15 mouse cellular contexts compared by ENCODE assay signal in the genomic region with DNA sequence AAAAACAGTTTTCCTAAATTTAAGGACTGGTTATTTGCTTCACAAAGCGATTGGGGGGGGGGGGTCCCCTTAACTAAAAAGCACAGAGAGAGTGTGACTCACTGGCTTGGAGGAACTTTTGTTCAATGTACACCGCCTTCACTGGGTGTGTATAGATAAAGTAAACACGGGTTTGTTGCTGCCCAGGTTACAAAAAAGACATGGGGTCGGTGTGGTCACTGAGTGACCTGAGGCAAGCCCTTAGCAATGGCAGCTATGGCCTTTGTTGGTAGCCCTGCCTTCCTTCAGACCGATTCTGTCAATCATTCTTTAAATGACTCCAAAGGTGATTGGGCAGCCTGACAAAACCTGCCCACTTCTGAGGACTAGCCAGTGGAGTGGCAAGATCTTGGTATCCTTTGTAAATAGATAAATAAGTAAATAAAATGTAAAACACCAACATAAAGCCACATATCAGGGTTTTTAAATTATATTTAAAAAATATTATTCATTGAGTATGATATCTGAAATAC.
"Had no signal": no experiment of that assay in that cellular context is flagged by ENCODE, and none has a peak within 500 bp of the region (broad histone marks: within the 10 kb centered on the region; RNA-seq: fewer than 3 reads in every experiment).

No protein-coding gene starts in this region.

- H3K27me3 ChIP-seq: intestine, embryonic 15.5 days; limb, embryonic 13.5 days; liver, embryonic 12.5 days; lung, embryonic 15.5 days; megakaryocyte, embryonic 14.5 days had no signal

- H3K36me3 ChIP-seq: liver, embryonic 12.5 days; lung, embryonic 15.5 days; midbrain, embryonic 15.5 days had no signal

- H3K27ac ChIP-seq: intestine, embryonic 15.5 days; limb, embryonic 13.5 days; liver, embryonic 12.5 days; lung, embryonic 15.5 days; macrophage; midbrain, embryonic 15.5 days; neural tube, embryonic 12.5 days had no signal

- H3K9ac ChIP-seq: intestine, embryonic 15.5 days; limb, embryonic 13.5 days; liver, embryonic 12.5 days; lung, embryonic 15.5 days; midbrain, embryonic 15.5 days; neural tube, embryonic 12.5 days had no signal

- H3K9me3 ChIP-seq: intestine, embryonic 15.5 days; limb, embryonic 13.5 days; liver, embryonic 12.5 days; lung, embryonic 15.5 days; midbrain, embryonic 15.5 days; neural tube, embryonic 12.5 days had no signal

- H3K4me2 ChIP-seq: intestine, embryonic 15.5 days; limb, embryonic 13.5 days; liver, embryonic 12.5 days; lung, embryonic 15.5 days; midbrain, embryonic 11.5 days; midbrain, embryonic 15.5 days; neural tube, embryonic 12.5 days had no signal

- H3K4me3 ChIP-seq: intestine, embryonic 15.5 days; limb, embryonic 13.5 days; liver, embryonic 12.5 days; lung, embryonic 15.5 days; megakaryocyte, embryonic 14.5 days; midbrain, embryonic 15.5 days; neural tube, embryonic 12.5 days had no signal

- ATAC-seq: intestine, embryonic 15.5 days; liver, embryonic 12.5 days; midbrain, embryonic 15.5 days had no signal

- H3K4me1 ChIP-seq: liver, embryonic 12.5 days; megakaryocyte, embryonic 14.5 days had no signal

- DNase-seq: left cerebral cortex, postnatal 4 days; lung, postnatal 14 days; retina, postnatal 1 day; right cerebral cortex, postnatal 4 days; thymus, adult 2 months; thymus, postnatal 25 days had no signal
